Mouse (Mus musculus): ENCODE data around the gene Ndufa7. TPM values are rescaled to one million over a fixed set of nuclear protein-coding genes. Genes with fewer than 3 reads are reported as not detected.
"Not testable (repeated sequence)": the region's sequence is repeated elsewhere in the genome, so short reads cannot be mapped to it uniquely, and the experiment has no call there.

The Ndufa7 gene
- polyA plus RNA-seq, 1 experiment from 2014 or later = 425 TPM

DNA sequence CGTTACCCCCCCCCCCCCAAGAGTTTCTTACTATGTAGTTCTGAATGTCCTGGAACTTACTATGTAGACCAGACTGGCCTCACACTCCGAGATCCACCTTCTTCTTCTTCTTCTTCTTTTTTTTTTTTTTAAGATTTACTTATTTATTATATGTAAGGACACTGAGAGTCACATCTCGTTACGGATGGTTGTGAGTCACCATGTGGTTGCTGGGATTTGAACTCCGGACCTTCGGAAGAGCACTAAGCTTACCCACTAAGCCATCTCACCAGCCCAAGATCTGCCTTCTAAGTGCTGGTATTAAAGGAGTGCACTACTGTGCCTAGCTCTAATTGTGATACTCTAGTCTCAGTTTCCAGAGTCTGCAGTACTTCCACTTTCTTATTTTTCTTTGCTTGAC, 9.0 kb upstream of the Ndufa7 start:
- WGBS = 90% methylated on average over 5 of the region's 6 CpGs
- H3K9ac ChIP-seq = no peak overlapping the region
- H3K4me1 ChIP-seq = peaks cover 54% of the 10 kb centered on the region
- H3K4me3 ChIP-seq = no peak overlapping the region
- H3K36me3 ChIP-seq = peaks cover 20% of the 10 kb centered on the region
- no peak overlapping the region for H3K4me2 ChIP-seq
- no peaks in the 10 kb centered on the region for H3K9me3 ChIP-seq
- H3K27ac ChIP-seq = no peak overlapping the region
- no peaks in the 10 kb centered on the region for H3K27me3 ChIP-seq
- no peak for ATAC-seq (ENCODE audit: borderline replicate concordance, extremely low read depth, low FRiP score, low TSS enrichment)

DNA sequence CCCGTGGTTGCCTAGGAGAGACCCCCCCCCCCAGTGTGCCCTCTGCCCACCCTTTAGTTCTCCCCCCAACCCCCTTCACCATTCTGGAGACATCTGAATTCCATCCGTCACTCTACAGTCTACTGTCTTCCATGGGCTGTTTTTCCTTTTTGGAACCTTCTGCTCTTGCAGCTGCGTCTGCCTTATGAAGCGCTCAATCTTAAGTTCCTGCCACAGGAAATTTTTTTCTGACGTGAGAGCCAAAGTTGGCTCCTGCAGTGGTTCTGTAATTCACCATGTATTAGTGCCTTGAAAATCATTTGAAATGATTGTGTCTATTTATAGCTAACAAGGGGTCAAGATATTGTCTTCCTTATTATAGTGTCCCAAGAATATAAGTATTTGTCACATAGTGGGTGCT, 7.8 kb upstream of the Ndufa7 start:
- Histone ChIP-seq H3K27ac (peak overlapping the region; percentile 97), H3K4me1 (peaks cover 44% of the 10 kb centered on the region), H3K4me2 (peak overlapping the region; percentile 86), H3K4me3 (peak overlapping the region; percentile 59), H3K9ac (peak overlapping the region; percentile 69), H3K27me3 (no peaks in the 10 kb centered on the region), H3K36me3 (peaks cover 32% of the 10 kb centered on the region), H3K9me3 (no peaks in the 10 kb centered on the region)
- WGBS = 25% methylated on average over 5 of the region's 5 CpGs
- no peak for ATAC-seq (ENCODE audit: borderline replicate concordance, extremely low read depth, low FRiP score, low TSS enrichment)

DNA sequence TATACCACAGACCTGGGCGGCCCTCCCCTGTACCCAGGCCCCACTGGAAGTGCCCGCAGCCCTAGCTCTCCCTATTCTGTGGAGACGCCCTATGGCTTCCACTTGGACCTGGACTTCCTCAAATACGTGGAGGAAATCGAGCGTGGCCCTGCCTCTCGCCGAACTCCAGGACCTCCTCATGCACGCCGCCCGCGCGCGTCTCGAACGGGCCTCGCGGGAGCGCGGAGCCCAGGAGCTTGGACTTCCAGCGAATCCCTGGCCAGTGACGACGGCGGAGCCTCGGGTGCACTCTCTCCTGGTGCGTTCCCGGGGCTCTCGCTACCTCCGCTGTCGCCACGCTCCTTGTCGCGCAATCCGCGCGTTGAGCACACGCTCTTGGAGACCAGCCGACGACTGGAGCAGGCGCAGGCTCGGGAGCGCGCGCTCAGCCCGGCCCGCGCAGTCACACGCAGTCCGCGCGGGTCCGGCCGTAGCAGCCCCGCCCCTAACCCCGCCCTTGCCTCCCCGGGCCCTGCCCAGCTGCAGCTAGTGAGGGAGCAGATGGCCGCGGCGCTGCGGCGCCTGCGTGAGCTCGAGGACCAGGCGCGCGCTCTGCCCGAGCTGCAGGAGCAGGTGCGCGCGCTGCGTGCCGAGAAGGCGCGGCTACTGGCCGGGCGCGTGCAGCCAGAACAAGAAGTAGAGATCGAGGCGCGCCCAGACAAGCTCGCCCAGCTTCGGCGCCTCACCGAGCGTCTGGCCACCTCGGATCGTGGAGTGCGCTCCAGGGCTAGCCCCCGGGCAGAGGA, 7.0 kb upstream of the Ndufa7 start:
- H3K9me3 ChIP-seq = no peaks in the 10 kb centered on the region
- peaks cover 39% of the 10 kb centered on the region for H3K36me3 ChIP-seq
- peak overlapping the region; percentile 59 for H3K4me3 ChIP-seq
- no peaks in the 10 kb centered on the region for H3K27me3 ChIP-seq
- H3K4me1 ChIP-seq = peaks cover 42% of the 10 kb centered on the region
- H3K4me2 ChIP-seq = peak overlapping the region; percentile 86
- peak overlapping the region; percentile 69 for H3K9ac ChIP-seq
- H3K27ac ChIP-seq = peak overlapping the region; percentile 97
- under 1% methylated on average over 89 of the region's 89 CpGs for WGBS
- ATAC-seq (ENCODE audit: borderline replicate concordance, extremely low read depth, low FRiP score, low TSS enrichment) = peak; percentile 97

DNA sequence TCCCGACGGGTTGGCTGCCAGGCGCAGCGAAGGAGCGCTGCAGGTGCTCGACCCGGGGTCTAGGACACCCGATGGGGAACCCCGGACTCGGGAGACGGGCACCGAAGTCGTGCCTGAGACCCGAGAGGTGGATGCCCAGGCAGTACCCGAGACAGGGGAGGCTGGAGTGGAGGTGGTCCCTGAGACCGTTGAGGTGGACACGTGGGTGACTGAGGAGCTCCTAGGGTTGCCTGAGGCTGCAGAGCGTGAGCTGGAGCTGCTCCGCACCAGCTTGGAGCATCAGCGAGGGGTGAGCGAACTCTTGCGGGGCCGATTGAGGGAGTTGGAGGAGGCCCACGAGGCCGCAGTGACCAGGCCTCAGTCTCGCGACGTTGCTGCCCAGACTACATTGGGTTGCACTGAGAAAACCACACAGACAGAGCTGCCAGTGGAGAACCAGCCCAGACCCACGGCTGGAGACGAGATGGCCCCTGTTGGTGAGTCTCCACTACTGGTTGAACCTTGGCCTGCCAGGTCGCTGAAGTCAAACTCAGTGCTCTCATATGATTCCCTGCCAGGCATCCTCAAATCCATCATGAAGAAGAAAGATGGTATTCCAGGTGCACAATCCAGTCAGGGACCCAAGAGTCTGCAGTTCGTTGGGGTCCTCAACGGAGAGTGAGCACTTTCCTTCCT, 6.3 kb upstream of the Ndufa7 start:
- H3K9ac ChIP-seq = peak overlapping the region; percentile 65
- H3K4me1 ChIP-seq = peaks cover 42% of the 10 kb centered on the region
- ATAC-seq (ENCODE audit: borderline replicate concordance, extremely low read depth, low FRiP score, low TSS enrichment) = peak; percentile 23
- H3K27me3 ChIP-seq = no peaks in the 10 kb centered on the region
- peaks cover 44% of the 10 kb centered on the region for H3K36me3 ChIP-seq
- peak overlapping the region; percentile 86 for H3K4me2 ChIP-seq
- no peaks in the 10 kb centered on the region for H3K9me3 ChIP-seq
- WGBS = 17% methylated on average over 33 of the region's 33 CpGs
- H3K27ac ChIP-seq = peak overlapping the region; percentile 97
- H3K4me3 ChIP-seq = peak overlapping the region; percentile 59

DNA sequence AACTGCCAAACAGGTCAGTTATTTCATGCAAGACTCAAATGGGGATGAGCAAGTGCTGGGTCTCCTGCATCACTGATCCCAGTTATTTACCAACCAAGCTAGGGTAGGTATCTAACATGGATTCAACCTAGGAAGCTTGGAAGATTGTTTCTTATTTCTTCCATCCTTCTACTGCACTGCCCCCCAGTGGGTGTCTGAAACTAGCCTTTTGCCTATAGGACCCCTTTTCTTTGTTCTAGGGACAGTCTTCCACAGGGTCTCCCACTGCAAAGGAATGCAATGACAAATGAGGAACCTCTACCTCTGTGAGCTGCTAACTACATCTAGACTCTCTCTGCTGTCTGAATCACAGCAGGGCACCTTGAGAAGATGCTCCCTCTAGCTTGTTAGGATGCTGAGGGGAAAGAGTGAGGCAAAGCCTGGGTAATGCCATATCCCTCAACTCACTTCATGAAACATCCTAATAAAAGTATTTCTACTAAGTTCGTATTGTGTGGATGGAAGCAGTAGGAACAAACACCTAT, 1.9 kb upstream of the Ndufa7 start:
- H3K9me3 ChIP-seq = no peaks in the 10 kb centered on the region
- H3K9ac ChIP-seq = no peak overlapping the region; the same call in 1 of the 2 replicates
- peak overlapping the region; percentile 84 for H3K4me2 ChIP-seq
- H3K4me1 ChIP-seq = peaks cover 44% of the 10 kb centered on the region
- WGBS = 66% methylated on average over 1 of the region's 1 CpGs
- peaks cover 44% of the 10 kb centered on the region for H3K36me3 ChIP-seq
- no peak overlapping the region for H3K27ac ChIP-seq
- no peak overlapping the region for H3K4me3 ChIP-seq
- ATAC-seq (ENCODE audit: borderline replicate concordance, extremely low read depth, low FRiP score, low TSS enrichment) = no peak
- H3K27me3 ChIP-seq = no peaks in the 10 kb centered on the region

DNA sequence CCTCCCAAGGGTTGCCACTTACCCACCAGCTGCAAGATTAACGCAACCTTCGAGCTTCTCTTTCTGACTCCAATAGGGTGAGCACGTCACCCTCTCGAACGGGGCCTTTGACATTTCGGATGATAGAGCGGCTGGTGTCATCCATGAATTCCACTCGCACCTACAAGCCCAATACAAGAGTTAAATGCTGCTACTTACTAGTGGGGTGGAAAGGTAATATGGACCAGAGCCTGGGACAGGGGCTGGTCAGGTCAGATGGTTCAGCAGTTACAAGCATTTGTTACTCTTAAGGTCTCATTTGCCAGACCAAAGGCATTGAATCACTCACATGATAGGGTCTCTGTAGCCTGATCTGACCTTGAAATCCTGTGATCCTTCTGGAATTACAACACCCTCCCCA, 1.2 kb upstream of the Ndufa7 start:
- ATAC-seq (ENCODE audit: borderline replicate concordance, extremely low read depth, low FRiP score, low TSS enrichment); H3K27ac ChIP-seq; H3K27me3 ChIP-seq; H3K9me3 ChIP-seq: not testable (repeated sequence)
- peak overlapping the region; percentile 69 for H3K9ac ChIP-seq
- H3K4me3 ChIP-seq = peak overlapping the region; percentile 67
- WGBS = 70% methylated on average over 8 of the region's 8 CpGs
- H3K36me3 ChIP-seq = peaks cover 44% of the 10 kb centered on the region
- H3K4me2 ChIP-seq = peak overlapping the region; percentile 84
- H3K4me1 ChIP-seq = peaks cover 43% of the 10 kb centered on the region

DNA sequence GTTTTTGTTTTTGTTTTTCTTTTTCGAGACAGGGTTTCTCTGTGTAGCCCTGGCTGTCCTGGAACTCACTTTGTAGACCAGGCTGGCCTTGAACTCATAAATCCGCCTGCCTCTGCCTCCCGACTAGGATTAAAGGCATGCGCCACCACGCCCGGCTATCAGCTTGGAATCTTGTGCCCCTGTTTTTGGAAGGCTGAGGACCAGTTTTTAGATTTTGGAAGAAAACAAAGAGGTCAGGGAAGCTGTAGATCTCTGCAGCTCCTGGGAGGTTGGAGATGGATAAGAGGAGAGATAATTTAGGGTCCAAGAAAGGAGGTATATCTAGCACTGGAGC, 592 bp downstream of the Ndufa7 start:
- not testable (repeated sequence) for H3K9me3 ChIP-seq; H3K27me3 ChIP-seq; ATAC-seq (ENCODE audit: borderline replicate concordance, extremely low read depth, low FRiP score, low TSS enrichment)
- Histone ChIP-seq H3K4me2 (peak overlapping the region; percentile 61), H3K4me3 (peak overlapping the region; percentile 67), H3K36me3 (peaks cover 41% of the 10 kb centered on the region), H3K4me1 (peaks cover 50% of the 10 kb centered on the region), H3K27ac (peak overlapping the region; percentile 85), H3K9ac (peak overlapping the region; percentile 69)
- WGBS = 5% methylated on average over 6 of the region's 6 CpGs

DNA sequence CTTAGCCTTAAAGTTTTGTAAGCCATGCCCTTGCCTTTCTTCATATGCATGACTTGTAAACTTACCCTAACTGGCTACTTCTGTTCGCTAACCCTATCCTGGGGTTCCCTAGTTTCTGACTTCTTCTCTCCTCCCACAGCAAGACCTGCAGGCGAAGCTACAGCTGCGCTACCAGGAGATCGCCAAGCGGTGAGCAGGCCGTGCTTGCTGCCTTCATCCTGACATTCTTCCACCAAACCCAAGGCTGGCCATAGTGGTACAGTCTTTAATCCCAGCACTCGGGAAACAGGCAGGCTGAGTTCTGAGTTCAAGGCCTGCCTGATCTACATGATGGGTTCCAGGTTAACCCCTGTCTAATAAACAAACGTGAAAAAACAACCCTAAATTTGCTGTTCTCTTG, 1.1 kb downstream of the Ndufa7 start:
- no peaks in the 10 kb centered on the region for H3K9me3 ChIP-seq
- no peak overlapping the region for H3K27ac ChIP-seq
- H3K4me2 ChIP-seq = peak overlapping the region; percentile 61
- H3K4me3 ChIP-seq = peak overlapping the region; percentile 67
- peaks cover 41% of the 10 kb centered on the region for H3K36me3 ChIP-seq
- no peak for ATAC-seq (ENCODE audit: borderline replicate concordance, extremely low read depth, low FRiP score, low TSS enrichment)
- H3K9ac ChIP-seq = peak overlapping the region; percentile 69; the same call in 1 of the 2 replicates
- H3K27me3 ChIP-seq = no peaks in the 10 kb centered on the region
- H3K4me1 ChIP-seq = peaks cover 50% of the 10 kb centered on the region
- WGBS = 81% methylated on average over 8 of the region's 8 CpGs

DNA sequence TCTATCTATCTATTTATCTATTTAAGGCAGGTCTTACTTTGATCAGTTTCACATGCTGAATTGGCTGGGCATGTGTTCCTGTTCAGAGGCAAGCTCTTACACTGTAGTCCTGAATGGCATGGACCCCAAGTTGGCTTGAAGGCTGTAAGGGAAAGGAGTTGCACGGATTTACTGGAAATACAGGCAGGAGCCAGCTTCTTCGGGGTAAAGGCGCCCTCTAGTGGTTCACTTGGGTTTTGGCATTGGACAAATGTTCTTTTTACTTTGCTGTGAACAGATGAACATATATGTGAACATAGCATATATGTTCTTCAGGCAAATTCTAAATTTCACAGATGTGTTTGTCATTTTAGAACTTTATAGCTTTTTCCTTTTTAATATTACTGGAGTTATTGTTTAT, 2.5 kb downstream of the Ndufa7 start:
- Histone ChIP-seq H3K9ac (no peak overlapping the region), H3K4me3 (no peak overlapping the region), H3K9me3 (no peaks in the 10 kb centered on the region), H3K36me3 (peaks cover 38% of the 10 kb centered on the region), H3K27me3 (no peaks in the 10 kb centered on the region), H3K27ac (no peak overlapping the region), H3K4me2 (no peak overlapping the region), H3K4me1 (peaks cover 47% of the 10 kb centered on the region)
- 1% methylated on average over 3 of the region's 3 CpGs for WGBS
- ATAC-seq (ENCODE audit: borderline replicate concordance, extremely low read depth, low FRiP score, low TSS enrichment) = no peak

DNA sequence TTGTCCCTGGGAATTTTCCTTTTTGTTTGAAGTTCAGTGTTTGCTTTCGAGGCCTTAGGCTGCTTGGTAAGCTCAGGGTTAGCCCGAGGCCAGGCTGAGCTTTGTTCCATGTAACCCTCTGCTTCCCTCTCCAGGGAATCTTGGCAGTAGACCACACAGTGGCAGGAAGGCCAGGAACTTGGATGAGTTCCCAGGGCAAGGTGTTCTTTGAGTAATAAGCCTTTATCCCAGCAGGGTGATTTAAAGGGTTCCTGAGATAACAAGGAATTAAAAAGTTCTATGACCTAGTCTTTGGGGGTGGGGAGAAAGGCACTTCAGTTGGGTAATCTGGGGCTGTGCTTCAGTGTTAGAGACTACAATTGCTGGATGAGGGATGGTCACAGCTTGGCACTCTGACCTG, 4.5 kb downstream of the Ndufa7 start:
- H3K4me2 ChIP-seq = no peak overlapping the region
- H3K9me3 ChIP-seq = no peaks in the 10 kb centered on the region
- WGBS = 24% methylated on average over 2 of the region's 2 CpGs
- H3K36me3 ChIP-seq = peaks cover 47% of the 10 kb centered on the region
- H3K27ac ChIP-seq = peak overlapping the region; percentile 66
- H3K27me3 ChIP-seq = no peaks in the 10 kb centered on the region
- ATAC-seq (ENCODE audit: borderline replicate concordance, extremely low read depth, low FRiP score, low TSS enrichment) = no peak
- no peak overlapping the region for H3K4me3 ChIP-seq
- no peak overlapping the region for H3K9ac ChIP-seq
- H3K4me1 ChIP-seq = peaks cover 30% of the 10 kb centered on the region

DNA sequence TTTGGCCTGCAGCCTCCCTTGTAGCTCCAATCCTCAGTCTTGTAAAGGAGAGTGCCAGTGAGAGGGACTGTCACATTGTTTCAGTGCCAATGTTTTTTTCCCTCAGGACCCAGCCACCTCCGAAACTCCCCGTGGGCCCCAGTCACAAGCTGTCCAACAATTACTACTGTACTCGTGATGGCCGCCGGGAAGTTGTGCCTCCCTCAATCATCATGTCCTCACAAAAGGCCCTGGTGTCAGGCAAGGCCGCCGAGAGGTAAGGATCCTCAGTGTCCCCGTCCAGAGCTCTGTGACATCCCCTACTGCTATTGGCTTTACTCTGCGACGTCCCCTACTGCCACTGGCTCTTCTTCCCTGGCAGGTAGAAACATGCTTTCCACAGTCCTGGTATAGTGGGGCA, 5.2 kb downstream of the Ndufa7 start:
- Histone ChIP-seq H3K4me2 (no peak overlapping the region), H3K4me3 (no peak overlapping the region), H3K4me1 (peaks cover 30% of the 10 kb centered on the region), H3K9ac (no peak overlapping the region), H3K36me3 (peaks cover 54% of the 10 kb centered on the region), H3K27ac (peak overlapping the region; percentile 48; the same call in 1 of the 2 replicates), H3K27me3 (no peaks in the 10 kb centered on the region), H3K9me3 (no peaks in the 10 kb centered on the region)
- no peak for ATAC-seq (ENCODE audit: borderline replicate concordance, extremely low read depth, low FRiP score, low TSS enrichment)
- WGBS = 91% methylated on average over 10 of the region's 10 CpGs
